Mouse (Mus musculus) stomach, postnatal 0 days (tissue): ENCODE measurements around the gene Creb1. TPM values are rescaled to one million over a fixed set of nuclear protein-coding genes. Genes with fewer than 3 reads are reported as not detected.
"Not testable (repeated sequence)": the region's sequence is repeated elsewhere in the genome, so short reads cannot be mapped to it uniquely, and the experiment has no call there.

Experiments used
- ATAC-seq: fragments of 200-750 bp; cut with Nextera tagmentation; 2 replicates; pipeline ENCODE4 v1.8.0; 2017; ENCODE audit not compliant: low FRiP score, low TSS enrichment
- DNase-seq: peaks from one replicate; pipeline ENCODE4 v3.0.0-alpha.2; 2016; ENCODE audit warnings: low spot score
- H3K27ac ChIP-seq: fragments of 300-500 bp; sonication (generic); replicated peaks from 2 replicates; pipeline ENCODE4 v1.5.1; 2014; ENCODE audit warnings: mild to moderate bottlenecking, control low read depth
- H3K27me3 ChIP-seq: fragments of 300-500 bp; sonication (generic); 2 replicates; pipeline ENCODE4 v1.6.1; 2014; ENCODE audit warnings: low read length; ENCODE audit not compliant: control insufficient read depth, insufficient read depth
- H3K36me3 ChIP-seq: fragments of 300-500 bp; sonication (generic); 2 replicates; pipeline ENCODE4 v1.6.1; 2014; ENCODE audit warnings: low read length, mixed read lengths; ENCODE audit not compliant: control insufficient read depth, insufficient read depth
- H3K4me1 ChIP-seq: fragments of 300-500 bp; sonication (generic); replicated peaks from 2 replicates; pipeline ENCODE4 v1.6.1; 2014; ENCODE audit warnings: antibody characterized with exemption; ENCODE audit not compliant: control insufficient read depth, insufficient read depth
- H3K4me2 ChIP-seq: fragments of 300-500 bp; sonication (generic); replicated peaks from 2 replicates; pipeline ENCODE4 v1.6.1; 2014; ENCODE audit warnings: low read depth, mild to moderate bottlenecking, control low read depth, moderate library complexity
- H3K4me3 ChIP-seq: fragments of 300-500 bp; sonication (generic); 2 replicates; pipeline ENCODE4 v1.5.1; 2014; ENCODE audit warnings: low read depth, low read length, control low read depth
- H3K9ac ChIP-seq: fragments of 300-500 bp; sonication (generic); 2 replicates; pipeline ENCODE4 v1.6.1; 2014; ENCODE audit warnings: mild to moderate bottlenecking, low read length, control low read depth, mixed read lengths
- H3K9me3 ChIP-seq: fragments of 300-500 bp; sonication (generic); 2 replicates; pipeline ENCODE4 v1.6.1; 2016; ENCODE audit warnings: low read length; ENCODE audit not compliant: control insufficient read depth
- CTCF ChIP-seq: IDR thresholded peaks from 2 replicates; pipeline ENCODE4 v1.5.1; 2016; ENCODE audit warnings: antibody characterized with exemption, low read depth, mild to moderate bottlenecking, moderate library complexity
- EP300 ChIP-seq: optimal IDR thresholded peaks from 2 replicates; pipeline ENCODE3; 2016; ENCODE audit warnings: antibody characterized with exemption
- WGBS: fragments of 180-500 bp; shearing (Covaris S2); extraction: QIAGEN DNeasy Blood & Tissue Kit; methylation state at CpG from one replicate; pipeline ENCODE4 v1.1.7; 2014; 5-methylcytosine and 5-hydroxymethylcytosine counted together
- polyA plus RNA-seq: library from polyadenylated mRNA; unstranded; fragments of >200 nt; fragmentation: Nextera tagmentation; extraction: Ambion mirVana; gene quantifications from 2 replicates; pipeline ENCODE4 v1.2.1, GENCODE M21; 2015

Gene Creb1
- polyA plus RNA-seq, 1 experiment from 2014 or later = 9.2 TPM

GRCm38 (mm10) chr1:64549380-64549779 lies 16.9 kb downstream of the Creb1 start:
- H3K27ac ChIP-seq = no peak overlapping the region
- H3K4me2 ChIP-seq = no peak overlapping the region
- ATAC-seq (no peak), DNase-seq (no peak)
- no peak overlapping the region for H3K4me3 ChIP-seq
- H3K4me1 ChIP-seq = no peaks in the 10 kb centered on the region
- no peaks in the 10 kb centered on the region for H3K36me3 ChIP-seq
- H3K9me3 ChIP-seq = no peaks in the 10 kb centered on the region
- no peak overlapping the region for H3K9ac ChIP-seq
- 72% methylated on average over 2 of the region's 2 CpGs for WGBS
- no peaks in the 10 kb centered on the region for H3K27me3 ChIP-seq
- no peak for TF ChIP-seq CTCF
- no peak for TF ChIP-seq EP300

GRCm38 (mm10) chr1:64551908-64552307 lies 19.5 kb downstream of the Creb1 start:
- ATAC-seq = no peak
- Histone ChIP-seq H3K9me3 (no peaks in the 10 kb centered on the region), H3K4me3 (no peak overlapping the region), H3K36me3 (no peaks in the 10 kb centered on the region), H3K9ac (no peak overlapping the region), H3K4me2 (no peak overlapping the region), H3K27ac (no peak overlapping the region), H3K27me3 (no peaks in the 10 kb centered on the region), H3K4me1 (no peaks in the 10 kb centered on the region)
- DNase-seq = no peak
- WGBS = 31% methylated on average over 2 of the region's 2 CpGs
- no peak for TF ChIP-seq EP300
- no peak for TF ChIP-seq CTCF

- Histone ChIP-seq H3K36me3 (peaks cover 7% of the 10 kb centered on the region), H3K27ac (no peak overlapping the region), H3K9me3 (no peaks in the 10 kb centered on the region), H3K4me3 (no peak overlapping the region), H3K9ac (no peak overlapping the region), H3K4me2 (no peak overlapping the region), H3K27me3 (no peaks in the 10 kb centered on the region), H3K4me1 (no peaks in the 10 kb centered on the region)
- TF ChIP-seq CTCF (no peak), EP300 (no peak)
- WGBS = 87% methylated on average over 3 of the region's 3 CpGs
- ATAC-seq = no peak
- no peak for DNase-seq
Measured at GRCm38 (mm10) chr1:64560105-64560504, 27.7 kb downstream of the Creb1 start.

GRCm38 (mm10) chr1:64568206-64568605 lies 35.8 kb downstream of the Creb1 start:
- H3K27ac ChIP-seq = no peak overlapping the region
- no peak overlapping the region for H3K4me3 ChIP-seq
- H3K9ac ChIP-seq = no peak overlapping the region
- no peaks in the 10 kb centered on the region for H3K27me3 ChIP-seq
- ATAC-seq (no peak), DNase-seq (no peak)
- H3K9me3 ChIP-seq = no peaks in the 10 kb centered on the region
- no peaks in the 10 kb centered on the region for H3K4me1 ChIP-seq
- TF ChIP-seq CTCF (no peak), EP300 (no peak)
- no peak overlapping the region for H3K4me2 ChIP-seq
- H3K36me3 ChIP-seq = peaks cover 2% of the 10 kb centered on the region; the same call in 1 of the 2 replicates

- DNase-seq = no peak
- WGBS = 93% methylated on average over 7 of the region's 7 CpGs
- H3K4me3 ChIP-seq = no peak overlapping the region
- no peaks in the 10 kb centered on the region for H3K4me1 ChIP-seq
- no peaks in the 10 kb centered on the region for H3K9me3 ChIP-seq
- no peak overlapping the region for H3K9ac ChIP-seq
- H3K27ac ChIP-seq = no peak overlapping the region
- no peaks in the 10 kb centered on the region for H3K27me3 ChIP-seq
- TF ChIP-seq EP300 (no peak), CTCF (no peak)
- H3K36me3 ChIP-seq = peaks cover 3% of the 10 kb centered on the region; the same call in 1 of the 2 replicates
- ATAC-seq = no peak
- H3K4me2 ChIP-seq = no peak overlapping the region
Measured at GRCm38 (mm10) chr1:64576022-64576421, 43.6 kb downstream of the Creb1 start.

- no peak overlapping the region for H3K4me2 ChIP-seq
- H3K27ac ChIP-seq = no peak overlapping the region
- peaks cover 5% of the 10 kb centered on the region; the same call in 1 of the 2 replicates for H3K36me3 ChIP-seq
- no peak for DNase-seq
- H3K9me3 ChIP-seq = no peaks in the 10 kb centered on the region
- no peak for TF ChIP-seq CTCF
- TF ChIP-seq EP300 = no peak
- H3K4me1 ChIP-seq = no peaks in the 10 kb centered on the region
- no peaks in the 10 kb centered on the region for H3K27me3 ChIP-seq
- ATAC-seq = no peak
- no peak overlapping the region for H3K4me3 ChIP-seq
- 88% methylated on average over 2 of the region's 2 CpGs for WGBS
- no peak overlapping the region for H3K9ac ChIP-seq
Measured at GRCm38 (mm10) chr1:64576732-64577131, 44.3 kb downstream of the Creb1 start.

- not testable (repeated sequence) for ATAC-seq, DNase-seq, H3K4me3 ChIP-seq, H3K9ac ChIP-seq, H3K36me3 ChIP-seq, H3K27me3 ChIP-seq, H3K27ac ChIP-seq, H3K4me2 ChIP-seq, H3K9me3 ChIP-seq, H3K4me1 ChIP-seq
- 47% methylated on average over 9 of the region's 9 CpGs for WGBS
Measured at GRCm38 (mm10) chr1:64577911-64578310, 45.5 kb downstream of the Creb1 start.
